Mouse (Mus musculus): ENCODE results near the gene Anxa11. TPM values are rescaled to one million over a fixed set of nuclear protein-coding genes. Genes with fewer than 3 reads are reported as not detected.

Gene Anxa11
- polyA plus RNA-seq, 2 experiments: 20.5 to 22.4 TPM

GRCm38 (mm10) chr14:25853295-25853694, 11.3 kb downstream of the Anxa11 start:
- H3K4me2 ChIP-seq (replicated peaks; ENCODE audit: low read depth, low read length, severe bottlenecking): no peak overlapping the region
- WGBS: 81% methylated on average over 6 of the region's 6 CpGs
- TF ChIP-seq POLR2A (IDR thresholded peaks at IDR 0.05; ENCODE audit: borderline replicate concordance, extremely low read depth, insufficient read depth, insufficient read length): no peak
- no peak overlapping the region for H3K4me3 ChIP-seq (replicated peaks; ENCODE audit: low read length)
- ATAC-seq (ENCODE audit: low FRiP score, low read depth) (no peak), DNase-seq (ENCODE audit: low spot score) (no peak)
- H3K27me3 ChIP-seq (ENCODE audit: control insufficient read depth, insufficient read depth, low read length): no peaks in the 10 kb centered on the region
- H3K27ac ChIP-seq (replicated peaks; ENCODE audit: low read depth, low read length): no peak overlapping the region
- no peaks in the 10 kb centered on the region for H3K36me3 ChIP-seq (ENCODE audit: control insufficient read depth, insufficient read depth, low read length)
- H3K4me1 ChIP-seq (ENCODE audit: control insufficient read depth, insufficient read depth, low read length): no peaks in the 10 kb centered on the region
- H3K9me3 ChIP-seq (ENCODE audit: control insufficient read depth, low read length): no peaks in the 10 kb centered on the region
- H3K9ac ChIP-seq (ENCODE audit: low read depth, low read length, severe bottlenecking): no peak overlapping the region

DNA sequence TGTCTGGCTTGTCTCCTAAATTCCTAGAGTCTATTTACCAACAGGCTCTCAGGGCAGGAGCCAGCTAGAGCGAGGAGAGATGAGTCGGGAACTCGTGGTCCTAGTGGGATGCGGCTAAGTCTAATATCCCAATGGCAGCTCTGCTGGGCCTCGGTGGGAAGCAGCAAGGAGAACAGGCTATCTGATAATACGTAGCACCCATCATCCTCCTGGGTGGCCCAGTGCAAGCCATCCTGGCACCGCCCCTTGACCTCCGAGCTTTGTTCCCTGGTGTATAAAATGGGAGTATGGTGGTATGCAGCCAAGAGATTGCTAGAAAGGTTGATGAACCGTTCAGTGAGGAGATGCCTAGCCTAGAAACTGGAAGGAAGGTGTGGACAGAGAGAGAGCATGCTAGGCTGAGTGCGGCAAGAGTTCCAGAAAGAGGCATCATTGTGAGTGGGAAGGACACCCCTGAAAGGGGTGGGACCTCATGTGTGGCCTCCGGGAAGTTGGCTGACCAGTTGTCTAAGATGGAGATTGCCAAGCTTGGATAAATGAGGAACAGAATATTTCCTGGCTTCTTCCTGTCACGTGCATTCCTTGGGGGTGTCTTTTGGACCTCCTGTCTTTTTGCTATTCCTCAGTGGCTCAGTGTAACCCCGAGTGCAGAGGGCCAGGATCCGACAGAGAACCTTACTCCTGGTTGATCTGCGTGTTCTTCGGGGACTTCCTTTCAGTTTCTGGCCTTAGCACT, 11.9 kb downstream of the Anxa11 start:
- TF ChIP-seq POLR2A (IDR thresholded peaks at IDR 0.05; ENCODE audit: borderline replicate concordance, extremely low read depth, insufficient read depth, insufficient read length): no peak
- no peak for ATAC-seq (ENCODE audit: low FRiP score, low read depth)
- 87% methylated on average over 16 of the region's 16 CpGs for WGBS

GRCm38 (mm10) chr14:25855241-25855885, 13.4 kb downstream of the Anxa11 start:
- TF ChIP-seq POLR2A (IDR thresholded peaks at IDR 0.05; ENCODE audit: borderline replicate concordance, extremely low read depth, insufficient read depth, insufficient read length): no peak

More for the DNA sequence above, 11.9 kb downstream of the Anxa11 start:
- no peak overlapping the region for H3K27ac ChIP-seq (replicated peaks; ENCODE audit: low read depth, low read length)
- H3K4me2 ChIP-seq (replicated peaks; ENCODE audit: low read depth, low read length, severe bottlenecking): no peak overlapping the region
- H3K9ac ChIP-seq (ENCODE audit: low read depth, low read length, severe bottlenecking): no peak overlapping the region
- H3K9me3 ChIP-seq (ENCODE audit: control insufficient read depth, low read length): no peaks in the 10 kb centered on the region
- no peaks in the 10 kb centered on the region for H3K27me3 ChIP-seq (ENCODE audit: control insufficient read depth, insufficient read depth, low read length)
- H3K36me3 ChIP-seq (ENCODE audit: control insufficient read depth, insufficient read depth, low read length): no peaks in the 10 kb centered on the region
- no peak for DNase-seq (ENCODE audit: low spot score)
- no peak overlapping the region for H3K4me3 ChIP-seq (replicated peaks; ENCODE audit: low read length)
- no peaks in the 10 kb centered on the region for H3K4me1 ChIP-seq (ENCODE audit: control insufficient read depth, insufficient read depth, low read length)

DNA sequence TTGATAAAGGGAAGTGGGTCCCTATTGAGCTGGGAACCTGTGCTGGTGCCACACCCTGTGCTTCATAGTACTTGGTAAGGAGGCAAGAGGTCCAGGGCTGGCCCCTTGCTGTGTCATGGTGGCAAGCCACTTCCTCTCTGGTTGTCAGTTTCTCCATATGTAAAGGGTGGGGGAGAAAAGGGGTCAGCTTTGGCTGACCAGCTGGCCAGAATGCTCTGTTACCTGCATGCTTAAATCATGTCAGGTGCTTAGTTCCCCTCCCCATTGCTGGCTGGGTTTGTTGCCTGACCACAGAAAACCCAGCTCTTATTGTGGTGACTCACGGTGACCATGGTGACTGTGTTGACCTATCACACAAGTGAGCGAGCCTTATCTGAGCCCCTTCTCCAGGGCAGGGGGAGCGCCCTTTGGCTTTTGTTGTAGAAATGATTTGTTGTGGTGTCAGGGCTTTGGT, 15.2 kb downstream of the Anxa11 start:
- Histone ChIP-seq H3K4me2 (replicated peaks; ENCODE audit: low read depth, low read length, severe bottlenecking) (no peak overlapping the region), H3K4me1 (ENCODE audit: control insufficient read depth, insufficient read depth, low read length) (no peaks in the 10 kb centered on the region), H3K9me3 (ENCODE audit: control insufficient read depth, low read length) (no peaks in the 10 kb centered on the region), H3K36me3 (ENCODE audit: control insufficient read depth, insufficient read depth, low read length) (no peaks in the 10 kb centered on the region), H3K9ac (ENCODE audit: low read depth, low read length, severe bottlenecking) (no peak overlapping the region), H3K27ac (replicated peaks; ENCODE audit: low read depth, low read length) (no peak overlapping the region), H3K27me3 (ENCODE audit: control insufficient read depth, insufficient read depth, low read length) (no peaks in the 10 kb centered on the region), H3K4me3 (replicated peaks; ENCODE audit: low read length) (no peak overlapping the region)
- WGBS: 77% methylated on average over 3 of the region's 3 CpGs
- no peak for TF ChIP-seq POLR2A (IDR thresholded peaks at IDR 0.05; ENCODE audit: borderline replicate concordance, extremely low read depth, insufficient read depth, insufficient read length)
- ATAC-seq (ENCODE audit: low FRiP score, low read depth): no peak
- DNase-seq (ENCODE audit: low spot score): no peak

More at GRCm38 (mm10) chr14:25855241-25855885, 13.4 kb downstream of the Anxa11 start:
- no peaks in the 10 kb centered on the region for H3K27me3 ChIP-seq (ENCODE audit: control insufficient read depth, insufficient read depth, low read length)
- no peaks in the 10 kb centered on the region for H3K36me3 ChIP-seq (ENCODE audit: control insufficient read depth, insufficient read depth, low read length)
- H3K9me3 ChIP-seq (ENCODE audit: control insufficient read depth, low read length): no peaks in the 10 kb centered on the region
- WGBS: 40% methylated on average over 8 of the region's 8 CpGs
- no peak overlapping the region for H3K27ac ChIP-seq (replicated peaks; ENCODE audit: low read depth, low read length)
- DNase-seq (ENCODE audit: low spot score) (no peak), ATAC-seq (ENCODE audit: low FRiP score, low read depth) (no peak)
- no peak overlapping the region for H3K9ac ChIP-seq (ENCODE audit: low read depth, low read length, severe bottlenecking)
- no peak overlapping the region for H3K4me3 ChIP-seq (replicated peaks; ENCODE audit: low read length)
- no peaks in the 10 kb centered on the region for H3K4me1 ChIP-seq (ENCODE audit: control insufficient read depth, insufficient read depth, low read length)
- no peak overlapping the region for H3K4me2 ChIP-seq (replicated peaks; ENCODE audit: low read depth, low read length, severe bottlenecking)

DNA sequence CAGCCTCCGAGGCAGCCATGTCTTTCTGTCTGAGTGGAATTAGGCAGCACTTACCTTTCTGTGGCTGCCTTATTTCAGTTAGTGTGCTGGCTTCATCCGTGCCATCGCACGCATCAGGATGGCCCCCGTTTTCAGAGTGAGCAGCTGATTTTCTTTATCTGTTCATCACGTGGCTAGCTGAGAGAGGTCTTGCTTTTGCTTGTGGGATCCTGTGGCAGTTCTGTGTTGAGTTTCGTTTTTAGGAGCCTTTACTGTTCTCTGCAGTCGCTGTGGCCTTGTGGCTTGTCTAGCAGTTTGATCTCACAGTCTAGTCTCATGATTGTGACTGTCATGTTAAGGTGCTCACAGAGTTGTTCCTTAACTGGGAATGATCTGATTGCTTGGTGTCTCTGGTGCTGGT, 16.0 kb downstream of the Anxa11 start:
- no peak overlapping the region for H3K4me2 ChIP-seq (replicated peaks; ENCODE audit: low read depth, low read length, severe bottlenecking)
- no peaks in the 10 kb centered on the region for H3K27me3 ChIP-seq (ENCODE audit: control insufficient read depth, insufficient read depth, low read length)
- DNase-seq (ENCODE audit: low spot score) (no peak), ATAC-seq (ENCODE audit: low FRiP score, low read depth) (no peak)
- H3K4me1 ChIP-seq (ENCODE audit: control insufficient read depth, insufficient read depth, low read length): no peaks in the 10 kb centered on the region
- H3K9me3 ChIP-seq (ENCODE audit: control insufficient read depth, low read length): no peaks in the 10 kb centered on the region
- H3K36me3 ChIP-seq (ENCODE audit: control insufficient read depth, insufficient read depth, low read length): no peaks in the 10 kb centered on the region
- H3K9ac ChIP-seq (ENCODE audit: low read depth, low read length, severe bottlenecking): no peak overlapping the region
- no peak overlapping the region for H3K4me3 ChIP-seq (replicated peaks; ENCODE audit: low read length)
- TF ChIP-seq POLR2A (IDR thresholded peaks at IDR 0.05; ENCODE audit: borderline replicate concordance, extremely low read depth, insufficient read depth, insufficient read length): no peak
- no peak overlapping the region for H3K27ac ChIP-seq (replicated peaks; ENCODE audit: low read depth, low read length)
- 87% methylated on average over 8 of the region's 8 CpGs for WGBS
